Mouse (Mus musculus) olfactory bulb, adult 2 months (tissue): ENCODE measurements around the gene Agpat1.

ENCODE experiments used
- CTCF ChIP-seq: fragments of 200-500 bp; IDR thresholded peaks from 2 replicates; pipeline ENCODE4 v1.5.1; 2012; ENCODE audit warnings: low read depth, mild to moderate bottlenecking, low read length, moderate library complexity; ENCODE audit not compliant: insufficient read depth
- POLR2A ChIP-seq: fragments of 200-500 bp; IDR thresholded peaks from 2 replicates; pipeline ENCODE4 v1.6.1; 2012; ENCODE audit warnings: mild to moderate bottlenecking, low read depth, low read length, moderate library complexity; ENCODE audit not compliant: insufficient read depth

GRCm38 (mm10) chr17:34615871-34616270 is 11.8 kb downstream of the Agpat1 start, which contains the start of gene Egfl8:
- no peak for TF ChIP-seq CTCF
- TF ChIP-seq POLR2A, result no peak
